Mouse (Mus musculus) adrenal gland (tissue): ENCODE results near the gene Cnn3.

Source experiments
- intact Hi-C: fragments of 180-260 bp; cut with DNase I; formaldehyde crosslinking; loops from one replicate; pipeline ENCODE4 v1.15.1; 2025

Gene Cnn3

DNA sequence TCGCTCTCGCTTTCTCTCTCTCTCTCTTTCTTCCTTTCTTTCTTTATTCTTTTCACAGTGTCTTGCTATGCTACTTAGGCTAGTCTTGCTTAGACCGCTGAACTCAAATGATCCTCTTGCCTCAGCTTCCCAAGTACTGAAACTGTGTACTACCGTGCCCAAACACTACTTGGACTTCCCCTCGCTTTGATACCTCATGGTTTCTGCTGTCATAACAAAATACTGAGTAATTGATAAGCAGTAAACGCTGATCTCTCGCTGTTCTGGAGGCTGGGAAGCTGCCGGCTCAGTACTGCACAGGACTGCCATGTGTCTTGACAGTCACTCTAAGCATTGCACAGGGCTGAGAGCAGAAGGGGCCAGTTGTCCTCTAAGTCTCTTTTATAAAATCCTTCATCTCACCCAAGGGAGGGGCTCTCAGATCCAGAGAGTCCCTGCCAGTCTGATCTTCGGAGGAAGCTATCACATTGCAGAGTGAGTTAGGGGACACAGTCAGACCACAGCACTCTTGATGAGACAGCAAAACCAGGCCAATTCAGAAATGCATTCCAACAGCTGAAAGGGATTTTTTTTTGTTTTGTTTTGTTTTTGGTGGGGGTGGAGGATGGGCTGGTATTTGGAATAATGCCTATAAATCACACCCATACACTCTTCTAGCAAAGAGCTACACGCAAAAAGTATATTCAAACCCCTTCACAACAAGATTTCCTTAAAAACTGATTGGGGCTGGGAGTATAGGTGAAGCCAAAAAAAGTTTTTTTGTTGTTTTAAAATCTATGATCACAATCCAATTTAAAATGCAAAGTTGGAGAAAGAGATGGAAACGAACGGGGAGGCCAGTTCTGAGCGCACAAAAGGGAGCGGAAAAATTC lies 8.7 kb upstream of the Cnn3 start:
- intact Hi-C loops: no loop called here

DNA sequence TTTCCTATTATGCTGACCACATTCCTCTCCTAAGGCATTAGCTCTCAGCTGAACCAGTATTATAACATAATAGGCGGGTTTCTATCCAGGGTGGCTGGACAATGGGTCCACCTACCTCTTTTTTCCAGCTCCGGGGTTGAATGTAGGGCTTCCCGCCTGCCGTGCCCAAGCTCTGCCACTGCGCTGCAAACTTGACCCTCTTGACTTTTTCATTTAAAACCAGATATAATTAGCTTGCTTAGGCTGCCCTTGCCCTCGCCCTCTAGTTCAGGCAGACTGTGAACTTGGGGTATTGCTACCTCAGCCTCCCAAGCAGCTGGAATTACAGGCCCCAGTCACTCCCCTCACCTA lies 8.1 kb upstream of the Cnn3 start:
- intact Hi-C loops: no loop called here

DNA sequence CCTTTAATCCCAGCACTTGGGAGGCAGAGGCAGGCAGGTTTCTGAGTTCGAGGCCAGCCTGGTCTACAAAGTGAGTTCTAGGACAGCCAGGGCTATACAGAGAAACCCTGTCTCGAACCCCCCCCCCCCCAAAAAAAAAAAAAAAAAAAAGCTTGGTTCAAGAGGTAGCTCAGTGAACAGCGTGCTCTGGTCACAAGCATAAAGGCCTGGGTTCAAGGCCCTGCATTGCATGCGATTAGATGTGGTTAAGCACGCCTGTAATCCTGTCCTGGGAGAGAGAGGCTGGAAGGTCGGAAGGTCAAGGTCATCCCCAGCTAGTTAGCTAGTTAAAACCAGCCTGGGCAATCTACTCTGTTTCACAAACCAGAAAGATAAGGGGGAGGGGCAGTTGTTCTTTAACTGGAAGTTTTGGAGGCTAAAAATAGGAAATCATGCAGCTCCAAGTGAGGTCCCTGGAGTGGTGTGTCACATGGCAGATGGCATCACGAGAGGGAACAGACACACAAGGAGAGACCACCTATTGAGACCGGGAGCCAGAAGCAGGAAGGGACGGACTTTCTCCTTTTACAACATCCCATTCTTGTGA lies 7.4 kb upstream of the Cnn3 start:
- intact Hi-C loops: no loop called here

DNA sequence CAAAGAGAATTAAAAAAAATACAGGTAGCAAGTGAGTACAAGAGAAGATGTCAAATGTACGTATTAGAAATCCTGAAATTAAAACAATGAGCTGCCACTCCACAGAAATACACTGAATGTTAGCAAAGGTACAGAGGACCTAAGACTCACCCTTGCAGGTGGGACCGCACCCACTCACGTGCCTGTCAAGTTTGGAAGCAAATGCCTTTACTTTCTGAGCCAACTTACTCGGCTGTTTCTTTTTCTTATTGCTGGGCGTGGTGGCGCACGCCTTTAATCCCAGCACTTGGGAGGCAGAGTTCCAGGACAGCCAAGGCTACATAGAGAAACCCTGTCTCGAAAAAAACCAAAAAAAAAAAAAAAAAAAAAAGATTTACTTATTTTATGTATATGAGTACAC lies 3.9 kb upstream of the Cnn3 start:
- intact Hi-C loops: loop anchor here (5.0 kb wide), 1 partner anchor 45 kb away; no protein-coding TSS in a partner anchor

DNA sequence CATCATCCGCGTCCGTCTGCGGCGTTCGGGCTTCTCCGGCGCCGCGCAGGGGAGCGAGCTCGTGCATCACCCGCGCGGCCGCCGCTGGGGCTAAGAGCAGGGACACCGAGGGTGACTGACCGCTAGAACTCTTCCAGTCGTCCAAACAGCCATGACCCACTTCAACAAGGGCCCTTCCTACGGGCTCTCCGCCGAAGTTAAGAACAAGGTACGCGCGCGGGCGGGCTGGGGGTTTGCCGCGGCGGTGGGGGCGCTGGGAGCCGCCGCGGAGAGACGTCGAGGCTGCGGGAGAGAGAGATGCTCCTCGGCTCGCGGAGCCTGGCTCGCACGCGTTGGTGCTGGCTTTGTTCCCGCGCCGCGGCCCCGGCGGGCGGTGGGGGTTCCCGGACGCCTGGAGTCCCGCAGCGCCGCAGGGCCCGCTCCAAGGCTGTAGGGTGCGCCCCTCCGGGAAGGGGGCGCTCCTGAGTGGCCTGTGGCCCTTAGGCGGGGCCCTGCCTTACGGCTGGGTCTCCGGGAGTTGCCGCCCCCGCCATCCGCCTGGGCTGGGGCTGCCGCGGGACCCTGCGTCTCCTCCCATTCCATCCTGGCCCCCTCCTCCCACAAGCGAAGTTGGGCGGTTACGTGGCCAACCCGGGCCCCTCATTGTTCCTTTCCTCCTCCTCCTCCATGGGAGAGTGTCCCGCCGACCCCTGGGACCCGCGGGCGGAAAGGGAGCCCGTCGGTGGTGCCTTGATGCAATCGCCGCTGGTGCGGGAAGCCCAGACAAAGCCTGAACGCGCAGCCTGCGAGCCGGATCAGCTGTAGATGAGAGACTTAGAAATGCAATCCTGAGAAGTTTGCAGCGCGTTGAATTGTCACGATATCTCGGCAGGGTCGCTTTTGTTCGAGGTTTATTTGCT lies 573 bp downstream of the Cnn3 start:
- intact Hi-C loops: loop anchor here (5.0 kb wide), 1 partner anchor 75 kb away; no protein-coding TSS in a partner anchor

DNA sequence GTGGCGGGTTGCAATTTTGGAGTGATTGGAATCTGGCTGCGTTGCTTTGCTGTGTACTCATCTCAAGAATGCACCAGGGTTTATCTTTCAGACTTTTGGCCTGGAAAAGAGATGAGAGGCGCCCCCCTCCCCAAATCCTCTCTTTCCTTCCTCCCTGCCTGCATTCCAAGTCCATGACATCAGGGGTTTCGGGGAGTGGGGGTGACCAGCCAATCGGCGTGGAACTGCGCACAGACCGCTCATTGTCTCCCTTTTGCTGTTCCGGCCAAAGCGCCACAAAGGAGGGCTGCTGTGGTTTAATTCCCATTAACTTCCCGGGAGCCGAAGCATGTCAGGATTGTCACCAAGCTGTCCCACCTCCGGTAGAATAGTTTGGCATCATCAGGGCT lies 1.2 kb downstream of the Cnn3 start:
- intact Hi-C loops: loop anchor here (5.0 kb wide), 1 partner anchor 75 kb away; no protein-coding TSS in a partner anchor

DNA sequence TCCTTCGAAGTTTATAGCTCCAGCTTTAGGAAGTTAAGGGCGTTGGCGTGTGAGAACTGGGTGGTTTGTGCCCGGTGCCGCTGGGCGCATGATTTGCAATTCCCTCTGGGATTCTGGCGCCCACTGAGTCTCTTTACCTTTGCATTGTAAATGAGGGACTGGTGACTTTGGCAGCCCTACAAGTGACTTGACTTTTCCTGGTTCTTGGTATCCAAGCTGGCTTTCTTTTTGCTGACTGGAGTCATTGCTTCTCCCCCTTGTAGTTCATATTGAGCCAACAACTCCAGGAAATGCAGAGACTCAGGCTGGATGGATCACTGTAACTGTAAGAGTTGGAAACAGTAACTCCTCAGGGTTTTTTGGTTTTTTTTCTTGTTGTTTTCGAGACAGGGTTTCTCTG lies 1.9 kb downstream of the Cnn3 start:
- intact Hi-C loops: loop anchor here (5.0 kb wide), 1 partner anchor 74 kb away; no protein-coding TSS in a partner anchor

DNA sequence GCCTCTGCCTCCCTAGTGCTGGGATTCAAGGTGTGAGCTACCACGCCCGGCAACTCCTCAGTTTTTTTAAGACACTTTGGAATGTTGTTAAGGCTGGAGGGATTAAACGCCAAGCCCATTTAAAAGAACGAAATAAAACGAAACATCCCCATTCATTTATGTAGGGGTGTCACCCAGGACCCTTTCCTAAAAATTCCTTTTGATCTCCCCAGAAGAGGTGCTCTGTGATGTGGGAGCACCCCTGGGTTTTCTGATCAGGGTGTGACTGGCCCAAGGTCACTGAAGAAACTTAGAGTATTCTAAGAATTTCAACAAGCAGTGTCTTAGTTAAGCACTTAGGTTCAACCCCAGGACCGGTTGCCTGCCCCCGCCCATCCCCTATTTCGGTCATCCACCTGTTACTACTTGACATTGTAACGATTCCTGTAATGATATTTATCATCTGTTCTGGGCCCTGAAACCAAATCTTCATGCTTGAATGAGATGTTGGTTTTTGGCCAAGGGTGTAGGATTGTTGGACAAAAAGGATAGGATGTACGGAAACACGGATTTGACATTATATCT lies 2.5 kb downstream of the Cnn3 start:
- intact Hi-C loops: loop anchor here (5.0 kb wide), 1 partner anchor 74 kb away; no protein-coding TSS in a partner anchor

DNA sequence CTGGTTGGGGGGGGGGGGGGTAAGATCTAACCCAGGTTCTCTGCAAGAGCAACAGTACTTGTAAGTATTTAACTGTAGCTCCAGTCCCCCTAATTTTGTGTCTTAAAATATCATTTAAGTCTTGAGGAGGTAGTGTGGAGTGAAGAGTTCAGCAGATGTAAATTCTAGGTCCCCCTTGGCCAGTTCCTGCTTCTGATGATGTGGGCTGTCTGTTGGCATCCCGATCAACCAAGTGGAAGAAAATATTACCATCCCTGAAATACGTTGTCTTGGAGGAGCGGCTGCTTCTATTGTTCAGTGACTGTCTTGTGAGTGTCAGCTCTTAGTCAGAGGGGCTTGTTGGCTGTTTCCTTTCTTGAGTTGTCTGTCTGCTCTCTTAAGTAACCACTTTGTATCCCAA lies 3.2 kb downstream of the Cnn3 start:
- intact Hi-C loops: loop anchor here (5.0 kb wide), 1 partner anchor 73 kb away; no protein-coding TSS in a partner anchor

DNA sequence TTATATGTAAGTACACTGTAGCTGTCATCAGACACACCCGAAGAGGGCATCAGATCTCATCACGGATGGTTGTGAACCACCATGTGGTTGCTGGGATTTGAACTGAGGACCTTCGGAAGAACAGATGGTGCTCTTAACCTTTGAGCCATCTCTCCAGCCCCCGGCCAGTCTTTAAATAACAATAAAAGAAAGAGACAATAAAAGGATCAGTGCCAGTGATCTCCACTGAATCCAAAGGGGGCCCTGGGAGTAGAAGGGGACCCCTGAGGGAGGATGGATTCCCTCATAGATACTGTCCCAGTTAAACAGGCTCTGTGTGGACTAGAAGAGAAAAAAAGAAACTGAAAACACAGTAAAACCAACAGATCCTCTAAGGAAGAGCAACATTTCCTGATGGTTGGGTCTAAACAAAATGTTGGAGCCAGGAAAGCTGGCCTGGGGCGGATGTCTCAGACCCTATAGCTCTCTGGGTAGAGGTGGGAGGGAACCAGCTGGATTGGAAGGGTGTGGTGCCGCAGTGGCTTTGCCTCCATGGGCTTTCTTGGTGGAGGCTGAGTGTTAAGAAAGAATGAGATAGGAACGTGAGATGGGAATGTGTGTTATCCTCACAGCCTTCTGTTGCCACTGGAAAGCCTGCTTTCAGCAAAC lies 4.1 kb downstream of the Cnn3 start:
- intact Hi-C loops: no loop called here

DNA sequence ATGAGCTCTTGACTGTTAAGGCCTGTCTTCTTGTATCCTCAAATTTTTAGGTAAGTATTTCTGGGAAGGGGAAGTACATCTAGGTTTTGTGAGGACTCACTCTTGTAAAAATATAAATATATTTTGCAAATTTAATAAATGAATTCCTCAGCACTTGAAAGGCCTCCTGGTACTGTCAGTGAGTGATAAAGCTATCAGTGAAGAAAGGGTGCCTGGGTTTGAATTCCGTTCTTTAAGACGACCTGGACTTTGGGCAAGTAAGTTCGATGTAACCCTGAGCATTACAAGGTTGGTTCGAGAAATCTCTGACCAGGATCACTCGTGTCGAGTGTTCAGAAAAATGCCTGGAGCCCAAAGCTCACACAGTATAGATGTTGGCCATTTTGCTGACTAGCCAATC lies 7.1 kb downstream of the Cnn3 start:
- intact Hi-C loops: no loop called here

DNA sequence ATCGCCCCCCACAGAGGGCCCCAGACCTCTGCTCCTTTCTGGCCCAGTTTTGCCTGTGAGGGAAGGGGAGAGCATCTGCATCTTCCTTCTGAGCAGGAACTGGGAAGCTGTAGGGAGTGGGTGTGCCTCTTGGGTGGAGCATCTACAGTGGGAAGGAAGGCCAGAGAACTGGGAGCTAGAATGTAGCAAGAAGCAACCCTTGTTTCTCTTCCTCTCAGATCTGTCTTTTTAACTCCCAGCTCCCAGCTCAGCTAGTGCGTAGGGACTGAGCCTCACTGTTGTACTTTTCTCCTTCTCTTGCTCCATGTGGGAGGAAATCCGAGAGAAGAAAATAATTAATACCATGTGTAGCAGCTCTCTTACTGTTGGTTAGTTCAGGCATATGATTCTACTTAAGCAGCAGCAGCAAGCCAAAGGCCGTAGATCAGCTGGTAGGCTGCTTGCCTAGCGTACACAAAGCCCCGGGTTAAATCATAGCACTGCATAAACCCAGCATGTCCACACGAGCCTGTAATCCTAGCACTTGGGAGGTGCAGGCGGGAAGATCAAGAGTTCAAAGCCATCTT lies 7.8 kb downstream of the Cnn3 start:
- intact Hi-C loops: no loop called here

DNA sequence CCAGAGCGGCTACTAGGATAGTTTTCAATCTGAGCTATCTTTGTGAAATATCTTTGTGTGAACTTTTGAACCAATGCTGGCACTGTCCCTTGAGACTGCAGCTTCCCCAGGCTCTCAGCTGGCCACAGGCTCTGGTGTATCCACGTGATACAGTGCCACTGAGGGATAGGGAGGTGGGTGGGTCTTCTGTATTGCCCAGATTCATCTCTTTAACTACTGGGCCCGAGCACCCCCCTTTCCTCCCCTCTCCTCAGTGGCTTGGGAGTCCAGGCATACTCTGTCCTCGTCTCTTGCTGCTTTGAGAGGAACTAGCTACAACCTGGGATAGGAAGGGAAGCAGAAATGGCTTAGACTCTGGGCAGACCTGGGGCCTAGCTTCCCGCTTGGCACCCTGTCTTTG lies 9.0 kb downstream of the Cnn3 start:
- intact Hi-C loops: no loop called here

DNA sequence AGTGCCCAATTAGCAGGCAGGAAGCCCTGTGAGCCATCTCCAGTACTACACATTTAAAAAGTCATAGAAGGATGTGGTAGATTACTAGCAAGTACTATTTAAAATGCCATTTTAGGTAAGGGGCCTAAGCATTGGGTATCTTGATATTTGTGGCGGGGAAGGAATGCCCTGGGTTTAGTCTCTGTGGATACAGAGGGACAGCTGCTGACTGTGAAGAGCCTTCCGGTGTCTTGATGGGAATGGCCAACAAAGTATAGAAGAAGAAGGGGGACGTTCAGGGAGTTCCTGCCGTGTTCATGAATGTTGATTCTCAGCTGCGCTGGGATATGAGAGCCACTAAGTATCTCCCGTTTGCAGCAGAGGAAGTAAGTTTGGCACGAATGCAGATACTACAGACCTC lies 10.8 kb downstream of the Cnn3 start:
- intact Hi-C loops: no loop called here

DNA sequence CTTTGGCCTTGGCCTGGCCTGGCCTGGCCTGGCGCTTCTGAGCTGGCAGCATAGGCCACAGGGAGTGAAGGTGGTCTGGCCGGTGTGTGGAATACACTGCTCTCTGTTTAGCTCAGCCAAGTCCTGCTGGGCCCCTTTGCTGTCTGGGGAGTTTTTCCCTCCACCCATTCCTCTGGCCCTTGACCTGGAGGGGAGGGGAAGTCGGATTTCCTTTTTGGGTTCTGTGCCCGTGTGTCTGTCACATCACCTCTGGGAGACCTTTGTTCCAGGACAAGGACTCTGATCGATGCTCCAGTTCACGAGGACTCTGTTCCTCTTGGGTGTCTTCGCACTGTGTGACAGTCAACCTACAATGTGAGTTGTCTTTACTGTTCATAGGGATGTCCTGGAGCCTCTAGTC lies 11.7 kb downstream of the Cnn3 start:
- intact Hi-C loops: no loop called here

DNA sequence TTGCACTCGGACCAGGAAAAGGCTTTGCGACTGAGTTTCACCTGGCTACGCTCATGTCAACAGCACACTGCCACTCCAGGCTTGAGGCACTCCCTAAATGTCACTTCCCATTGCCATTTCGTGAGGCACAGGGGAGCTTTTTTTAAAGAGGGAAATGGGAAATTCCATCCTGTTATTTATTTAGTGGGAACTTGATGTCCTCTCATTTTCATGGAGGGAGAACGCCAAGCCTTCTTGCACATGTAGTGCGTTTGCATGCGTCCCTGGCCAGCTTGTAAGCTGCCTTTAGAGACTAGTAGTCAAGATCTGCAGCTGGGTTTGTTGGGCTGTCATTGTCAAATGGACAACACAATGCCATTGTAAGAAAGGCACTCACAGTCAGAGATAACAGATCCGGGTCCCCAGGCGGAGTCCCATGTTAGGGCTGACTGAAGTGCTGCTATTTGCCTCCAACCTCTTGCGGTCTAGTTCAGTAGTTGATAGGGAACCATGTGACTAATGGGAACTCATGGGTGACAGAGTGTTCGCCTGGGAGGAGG lies 13.4 kb downstream of the Cnn3 start:
- intact Hi-C loops: no loop called here

DNA sequence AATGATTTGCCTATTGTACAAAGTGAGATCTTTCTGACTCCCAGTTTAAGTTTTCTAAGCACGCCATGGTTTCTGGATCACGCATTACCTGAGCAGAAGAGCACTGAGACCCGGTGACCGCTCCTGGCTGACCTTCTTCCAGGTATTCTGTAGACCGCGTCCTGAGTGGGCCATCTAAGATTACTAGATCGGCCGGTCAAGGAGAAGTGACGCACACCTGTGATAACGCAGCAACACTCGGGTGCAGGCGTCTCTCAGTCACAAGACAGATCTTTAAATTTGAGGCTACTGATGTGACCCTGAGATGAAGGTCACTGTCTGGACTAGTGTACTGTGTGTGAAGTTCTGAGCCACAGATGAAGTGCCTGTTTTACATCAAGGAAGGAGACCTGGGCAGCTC lies 15.2 kb downstream of the Cnn3 start:
- intact Hi-C loops: no loop called here

DNA sequence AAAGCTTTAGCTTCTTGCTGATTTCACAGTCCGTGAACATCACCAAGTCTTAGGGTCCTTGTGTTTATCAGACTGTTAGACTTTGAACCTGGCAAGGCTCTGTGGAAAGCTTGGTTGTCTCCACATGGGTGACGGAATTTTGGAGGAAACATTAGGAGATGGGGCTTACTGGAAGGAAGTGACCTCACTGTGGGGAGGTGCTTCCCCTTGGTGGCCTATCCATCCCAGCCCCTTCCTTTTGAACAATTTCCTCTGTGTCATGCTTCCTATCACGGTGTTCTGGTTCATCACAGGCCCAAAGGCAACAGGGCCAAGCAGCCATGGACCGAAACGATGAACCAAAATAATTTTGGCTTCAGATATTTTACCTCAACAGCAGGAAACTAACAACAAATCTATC lies 16.0 kb downstream of the Cnn3 start:
- intact Hi-C loops: no loop called here

DNA sequence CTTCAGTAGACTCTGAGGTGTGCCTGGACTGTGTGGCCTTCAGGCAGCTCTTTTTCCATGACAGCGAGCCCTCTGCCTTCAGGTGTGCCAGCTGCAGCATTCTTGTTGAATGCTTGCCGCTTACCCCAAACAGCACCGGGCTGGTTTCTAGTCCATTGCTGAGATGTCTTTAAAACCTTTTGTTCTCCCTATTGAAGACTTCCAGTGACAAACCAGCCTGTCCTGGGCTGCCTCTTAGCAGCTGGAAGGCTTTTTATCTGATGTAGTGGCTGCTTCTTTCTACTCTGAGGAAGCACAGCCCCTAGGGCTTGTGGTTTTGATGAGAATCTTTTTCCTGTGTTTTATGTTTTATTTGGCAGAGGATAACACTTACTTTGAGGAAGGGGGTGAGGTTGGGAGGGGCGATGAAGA lies 17.6 kb downstream of the Cnn3 start:
- intact Hi-C loops: no loop called here

DNA sequence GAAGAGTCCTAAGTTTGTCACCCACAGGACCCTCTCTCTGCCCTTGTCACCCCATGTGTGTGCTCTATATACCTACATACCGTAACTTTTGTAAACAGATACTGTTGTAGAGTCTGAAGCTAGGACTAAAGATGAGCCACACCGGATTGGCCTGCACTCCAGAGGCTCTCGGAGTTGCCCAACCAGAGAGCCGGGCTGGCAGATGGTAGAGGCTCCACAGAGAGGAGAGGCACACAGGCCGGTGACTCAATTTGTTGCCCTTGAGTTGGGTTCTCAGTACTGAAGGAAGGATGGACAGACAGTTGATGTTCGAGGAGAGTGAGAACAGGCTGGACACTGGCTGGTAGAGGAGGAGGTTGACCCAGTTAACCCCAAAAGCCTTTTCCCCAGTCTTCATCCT lies 18.1 kb downstream of the Cnn3 start:
- intact Hi-C loops: no loop called here
